ENCODE assay signal across 26 mouse cellular contexts in the genomic region with DNA sequence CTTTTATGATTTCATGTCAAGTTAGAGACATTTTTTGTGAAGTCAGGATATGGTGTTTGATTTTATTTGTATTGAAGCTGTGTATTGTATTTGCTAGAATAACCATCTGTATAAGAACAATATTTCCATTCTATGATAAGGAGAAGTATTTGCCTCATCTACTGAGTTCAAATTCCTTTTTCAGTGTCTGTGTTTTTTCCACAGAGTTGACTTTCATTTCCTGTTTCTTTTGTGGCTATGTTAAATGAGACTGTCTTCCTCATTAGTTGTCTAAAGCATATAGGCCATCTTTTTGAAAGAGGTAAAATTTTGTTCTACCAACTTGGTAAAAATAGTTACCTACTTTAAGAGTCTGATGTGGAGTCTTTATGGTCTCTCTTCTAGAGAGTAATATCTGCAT. TPM values are rescaled to one million over a fixed set of nuclear protein-coding genes. Genes with fewer than 3 reads are reported as not detected.
"Had no signal": no experiment of that assay in that cellular context is flagged by ENCODE, and none has a peak within 500 bp of the region (broad histone marks: within the 10 kb centered on the region; RNA-seq: fewer than 3 reads in every experiment).

No protein-coding gene starts in this region.

- ATAC-seq: hindbrain, postnatal 0 days; intestine, embryonic 16.5 days; liver, embryonic 12.5 days had no signal

- DNase-seq: gastrocnemius, adult 2 months; gastrocnemius, postnatal 10 days; gastrocnemius, postnatal 25 days; heart, adult 11 months; heart, adult 2 months; heart, postnatal 14 days; heart, postnatal 36 days; kidney, adult 11 months; kidney, adult 2 months; kidney, adult 9 months; kidney, postnatal 14 days; kidney, postnatal 36 days; layer of hippocampus, adult 9-11 months; layer of hippocampus, postnatal 36 days; liver had no signal

RNA-seq across cellular contexts. Expression of a gene that starts 10.6 kb away (rescaled TPM):
- total RNA-seq: gastrocnemius, adult 2 months; gastrocnemius, postnatal 10 days; gastrocnemius, postnatal 25 days; gastrocnemius, postnatal 4 days; heart, adult 2 months; heart, postnatal 14 days; heart, postnatal 36 days; hematopoietic stem cell, adult 5-6 weeks; hindbrain, postnatal 0 days; layer of hippocampus, adult 18-20 months; layer of hippocampus, adult 8-10 months; layer of hippocampus, postnatal 14 days; layer of hippocampus, postnatal 36 days; left cerebral cortex, adult 18-20 months; left cerebral cortex, postnatal 14 days; left cerebral cortex, postnatal 36 days had no signal
